Mouse (Mus musculus) stomach, postnatal 0 days (tissue): ENCODE results near the gene Atp6v0e. TPM values are rescaled to one million over a fixed set of nuclear protein-coding genes. Genes with fewer than 3 reads are reported as not detected.

Experiments
- ATAC-seq: fragments of 200-750 bp; cut with Nextera tagmentation; 2 replicates; pipeline ENCODE4 v1.8.0; 2017; ENCODE audit not compliant: low FRiP score, low TSS enrichment
- DNase-seq: peaks from one replicate; pipeline ENCODE4 v3.0.0-alpha.2; 2016; ENCODE audit warnings: low spot score
- H3K27ac ChIP-seq: fragments of 300-500 bp; sonication (generic); replicated peaks from 2 replicates; pipeline ENCODE4 v1.5.1; 2014; ENCODE audit warnings: mild to moderate bottlenecking, control low read depth
- H3K27me3 ChIP-seq: fragments of 300-500 bp; sonication (generic); 2 replicates; pipeline ENCODE4 v1.6.1; 2014; ENCODE audit warnings: low read length; ENCODE audit not compliant: control insufficient read depth, insufficient read depth
- H3K36me3 ChIP-seq: fragments of 300-500 bp; sonication (generic); 2 replicates; pipeline ENCODE4 v1.6.1; 2014; ENCODE audit warnings: low read length, mixed read lengths; ENCODE audit not compliant: control insufficient read depth, insufficient read depth
- H3K4me1 ChIP-seq: fragments of 300-500 bp; sonication (generic); replicated peaks from 2 replicates; pipeline ENCODE4 v1.6.1; 2014; ENCODE audit warnings: antibody characterized with exemption; ENCODE audit not compliant: control insufficient read depth, insufficient read depth
- H3K4me2 ChIP-seq: fragments of 300-500 bp; sonication (generic); replicated peaks from 2 replicates; pipeline ENCODE4 v1.6.1; 2014; ENCODE audit warnings: low read depth, mild to moderate bottlenecking, control low read depth, moderate library complexity
- H3K4me3 ChIP-seq: fragments of 300-500 bp; sonication (generic); 2 replicates; pipeline ENCODE4 v1.5.1; 2014; ENCODE audit warnings: low read depth, low read length, control low read depth
- H3K9ac ChIP-seq: fragments of 300-500 bp; sonication (generic); 2 replicates; pipeline ENCODE4 v1.6.1; 2014; ENCODE audit warnings: mild to moderate bottlenecking, low read length, control low read depth, mixed read lengths
- H3K9me3 ChIP-seq: fragments of 300-500 bp; sonication (generic); 2 replicates; pipeline ENCODE4 v1.6.1; 2016; ENCODE audit warnings: low read length; ENCODE audit not compliant: control insufficient read depth
- CTCF ChIP-seq: IDR thresholded peaks from 2 replicates; pipeline ENCODE4 v1.5.1; 2016; ENCODE audit warnings: antibody characterized with exemption, low read depth, mild to moderate bottlenecking, moderate library complexity
- EP300 ChIP-seq: optimal IDR thresholded peaks from 2 replicates; pipeline ENCODE3; 2016; ENCODE audit warnings: antibody characterized with exemption
- WGBS: fragments of 180-500 bp; shearing (Covaris S2); extraction: QIAGEN DNeasy Blood & Tissue Kit; methylation state at CpG from one replicate; pipeline ENCODE4 v1.1.7; 2014; 5-methylcytosine and 5-hydroxymethylcytosine counted together
- polyA plus RNA-seq: library from polyadenylated mRNA; unstranded; fragments of >200 nt; fragmentation: Nextera tagmentation; extraction: Ambion mirVana; gene quantifications from 2 replicates; pipeline ENCODE4 v1.2.1, GENCODE M21; 2015

Atp6v0e gene
- polyA plus RNA-seq, 1 experiment from 2014 or later = 334 TPM

DNA sequence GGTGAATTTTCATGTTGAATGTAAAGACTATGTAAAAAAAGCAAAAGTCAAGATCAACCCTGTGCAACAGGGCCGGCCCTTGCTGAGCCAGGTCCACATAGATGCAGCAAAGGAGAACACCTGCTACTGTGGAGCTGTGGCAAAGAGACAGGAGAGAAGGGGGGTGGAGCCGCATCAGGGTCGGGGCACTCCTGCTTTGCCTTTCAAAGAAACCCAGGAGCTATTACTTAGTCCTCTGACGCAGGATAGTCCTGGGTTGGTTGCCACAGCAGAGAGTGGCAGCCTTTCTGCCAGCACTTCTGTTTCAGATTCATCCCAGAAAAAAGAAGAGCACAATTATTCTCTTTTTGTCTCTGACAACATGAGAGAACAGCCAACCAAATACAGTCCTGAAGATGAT lies 79.5 kb downstream of the Atp6v0e start:
- WGBS = 60% methylated on average over 4 of the region's 4 CpGs
- Histone ChIP-seq H3K9me3 (no peaks in the 10 kb centered on the region), H3K9ac (no peak overlapping the region), H3K36me3 (no peaks in the 10 kb centered on the region), H3K4me2 (no peak overlapping the region), H3K4me3 (no peak overlapping the region), H3K27ac (no peak overlapping the region), H3K27me3 (no peaks in the 10 kb centered on the region), H3K4me1 (no peaks in the 10 kb centered on the region)
- TF ChIP-seq EP300 = no peak
- TF ChIP-seq CTCF = no peak
- DNase-seq (no peak), ATAC-seq (no peak)

GRCm38 (mm10) chr17:26743294-26743693 lies 80.3 kb downstream of the Atp6v0e start:
- Histone ChIP-seq H3K4me2 (no peak overlapping the region), H3K36me3 (no peaks in the 10 kb centered on the region), H3K27me3 (no peaks in the 10 kb centered on the region), H3K4me3 (no peak overlapping the region), H3K9ac (no peak overlapping the region), H3K9me3 (no peaks in the 10 kb centered on the region), H3K27ac (no peak overlapping the region), H3K4me1 (no peaks in the 10 kb centered on the region)
- no peak for ATAC-seq
- WGBS = 72% methylated on average over 1 of the region's 1 CpGs
- no peak for TF ChIP-seq EP300
- no peak for TF ChIP-seq CTCF
- no peak for DNase-seq

Other genes starting within 250 kb of the Atp6v0e start
- gene Neurl1b, start 248.4 kb upstream of the Atp6v0e start, polyA plus RNA-seq = 1.1 and 1.4 TPM in 2 replicates
- gene Ergic1, start 101.7 kb upstream of the Atp6v0e start, polyA plus RNA-seq = 64.2 and 65.5 TPM in 2 replicates
- 27.7 and 33.1 TPM in 2 replicates for gene Dusp1, start 101.1 kb upstream of the Atp6v0e start, polyA plus RNA-seq
- 6.1 and 9.3 TPM in 2 replicates for gene Crebrf, start 52.4 kb downstream of the Atp6v0e start, polyA plus RNA-seq
- gene Bnip1, start 117.8 kb downstream of the Atp6v0e start, polyA plus RNA-seq = 33.3 and 33.9 TPM in 2 replicates
- gene Nkx2-5, start 181.8 kb downstream of the Atp6v0e start, polyA plus RNA-seq = 0.17 and 0.91 TPM in 2 replicates